Mouse (Mus musculus) retina, postnatal 7 days (tissue): ENCODE measurements around the gene Foxj2.

Experiments used
- DNase-seq: peaks from one replicate; pipeline ENCODE4 v3.0.0-alpha.2; 2012; ENCODE audit warnings: low read depth, low spot score

Gene Foxj2

GRCm38 (mm10) chr6:122813640-122814039, 6.1 kb upstream of the Foxj2 start:
- DNase-seq, result no peak

GRCm38 (mm10) chr6:122820071-122820798, 521 bp downstream of the Foxj2 start:
- no peak for DNase-seq

GRCm38 (mm10) chr6:122820799-122821650, 1.3 kb downstream of the Foxj2 start:
- no peak for DNase-seq

GRCm38 (mm10) chr6:122821822-122822221, 2.1 kb downstream of the Foxj2 start:
- no peak for DNase-seq

GRCm38 (mm10) chr6:122824086-122824485, 4.4 kb downstream of the Foxj2 start:
- no peak for DNase-seq

GRCm38 (mm10) chr6:122825166-122825565, 5.5 kb downstream of the Foxj2 start:
- DNase-seq, result no peak

- DNase-seq, result peak; percentile 49
These were observed 6.4 kb downstream of the Foxj2 start for GRCm38 (mm10) chr6:122825923-122826742.

- no peak for DNase-seq
These were observed 8.4 kb downstream of the Foxj2 start for GRCm38 (mm10) chr6:122828086-122828485.

- DNase-seq, result no peak
These were observed 13.2 kb downstream of the Foxj2 start for GRCm38 (mm10) chr6:122832880-122833279.

- DNase-seq, result no peak
These were observed 14.7 kb downstream of the Foxj2 start for GRCm38 (mm10) chr6:122834365-122834764.

- no peak for DNase-seq
These were observed 17.3 kb downstream of the Foxj2 start for GRCm38 (mm10) chr6:122836974-122837373.

GRCm38 (mm10) chr6:122837539-122837938, 17.8 kb downstream of the Foxj2 start:
- DNase-seq, result no peak

- DNase-seq, result no peak
These were observed 24.0 kb downstream of the Foxj2 start for GRCm38 (mm10) chr6:122843759-122844158.

GRCm38 (mm10) chr6:122852696-122853095, 33.0 kb downstream of the Foxj2 start:
- no peak for DNase-seq

GRCm38 (mm10) chr6:122854552-122854951, 34.8 kb downstream of the Foxj2 start:
- no peak for DNase-seq

GRCm38 (mm10) chr6:122855955-122856354, 36.2 kb downstream of the Foxj2 start, which contains the start of gene C3ar1:
Gene C3ar1 (minus strand): TSS chr6:122856161.
- no peak for DNase-seq

- DNase-seq, result no peak
These were observed 42.7 kb downstream of the Foxj2 start for GRCm38 (mm10) chr6:122862434-122862833.

- no peak for DNase-seq
These were observed 43.2 kb downstream of the Foxj2 start for GRCm38 (mm10) chr6:122862871-122863270.

- no peak for DNase-seq
These were observed 48.2 kb downstream of the Foxj2 start for GRCm38 (mm10) chr6:122867914-122868313.

- no peak for DNase-seq
These were observed 50.1 kb downstream of the Foxj2 start for GRCm38 (mm10) chr6:122869846-122870245.

GRCm38 (mm10) chr6:122872800-122873199, 53.1 kb downstream of the Foxj2 start:
- DNase-seq, result no peak
